Mouse (Mus musculus): ENCODE results near the gene Igsf8.

- no peak for TF ChIP-seq CTCF (IDR thresholded peaks at IDR 0.05)
- no peak for TF ChIP-seq POLR2A (IDR thresholded peaks at IDR 0.05; ENCODE audit: insufficient read depth, low read depth, low read length)
- no peak for TF ChIP-seq EP300 (IDR thresholded peaks at IDR 0.05; ENCODE audit: insufficient read depth, low read depth, low read length)
These were observed 71.5 kb downstream of the Igsf8 start for GRCm38 (mm10) chr1:172332925-172333324.
